Mouse (Mus musculus) ES-CJ7 (cell line): ENCODE measurements around the gene Ifna4.

Source experiments
- DNase-seq: peaks from one replicate; pipeline ENCODE4 v3.0.0; 2011; ENCODE audit warnings: low read depth, low spot score

The Ifna4 gene

GRCm38 (mm10) chr4:88865011-88865569, 23.4 kb downstream of the Ifna4 start:
- no peak for DNase-seq

GRCm38 (mm10) chr4:88867366-88867925, 25.8 kb downstream of the Ifna4 start:
- peak; percentile 81 for DNase-seq

DNA sequence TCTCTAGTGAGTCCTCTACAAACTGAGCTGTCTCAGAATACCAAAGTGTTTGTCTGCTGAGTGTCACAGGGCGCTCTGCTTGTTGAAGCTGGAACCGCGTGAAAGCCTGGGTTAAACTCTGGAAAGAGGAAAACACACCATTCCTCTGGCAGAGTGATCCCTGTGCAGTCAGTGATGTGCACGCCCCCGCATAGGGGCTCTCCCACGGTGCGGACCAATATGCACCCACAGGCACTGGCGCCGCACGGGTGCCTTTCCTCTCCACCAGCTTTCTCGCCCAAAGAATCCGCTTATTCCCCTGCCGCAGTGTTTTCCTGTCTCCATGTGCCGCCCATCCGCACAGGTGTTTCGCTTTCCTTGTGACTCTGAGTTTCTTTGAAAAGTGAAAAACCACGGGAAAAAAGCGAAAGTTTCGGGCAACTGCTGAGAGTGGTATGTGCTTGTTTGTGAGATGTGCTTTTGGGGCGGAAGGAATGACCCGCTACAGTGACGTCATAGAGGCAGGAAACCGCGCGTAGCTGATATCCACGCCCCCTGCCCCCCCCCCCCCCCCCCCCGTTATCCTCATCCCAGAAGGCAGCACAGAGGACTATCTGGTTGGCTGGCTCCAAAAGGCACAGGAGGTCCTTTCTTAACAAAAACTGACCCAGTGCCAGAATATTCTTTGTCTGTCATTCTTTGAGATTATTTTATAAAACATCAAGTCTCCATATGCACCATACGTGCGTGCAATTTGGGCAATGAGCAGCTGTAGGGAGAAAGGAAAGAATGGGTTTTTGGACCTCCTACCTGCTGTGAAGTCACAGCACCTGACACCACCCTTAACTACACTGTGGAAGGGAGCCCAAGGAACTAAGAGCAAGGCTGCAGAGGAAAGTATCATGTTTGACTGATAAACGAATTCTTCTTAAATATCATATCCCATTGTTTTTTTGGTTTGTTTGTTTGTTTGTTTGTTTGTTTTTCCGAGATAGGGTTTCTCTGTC, 26.6 kb downstream of the Ifna4 start:
- peak; percentile 46 for DNase-seq

- peak; percentile 28 for DNase-seq
Observed at GRCm38 (mm10) chr4:88872691-88873090, 31.0 kb downstream of the Ifna4 start.

DNA sequence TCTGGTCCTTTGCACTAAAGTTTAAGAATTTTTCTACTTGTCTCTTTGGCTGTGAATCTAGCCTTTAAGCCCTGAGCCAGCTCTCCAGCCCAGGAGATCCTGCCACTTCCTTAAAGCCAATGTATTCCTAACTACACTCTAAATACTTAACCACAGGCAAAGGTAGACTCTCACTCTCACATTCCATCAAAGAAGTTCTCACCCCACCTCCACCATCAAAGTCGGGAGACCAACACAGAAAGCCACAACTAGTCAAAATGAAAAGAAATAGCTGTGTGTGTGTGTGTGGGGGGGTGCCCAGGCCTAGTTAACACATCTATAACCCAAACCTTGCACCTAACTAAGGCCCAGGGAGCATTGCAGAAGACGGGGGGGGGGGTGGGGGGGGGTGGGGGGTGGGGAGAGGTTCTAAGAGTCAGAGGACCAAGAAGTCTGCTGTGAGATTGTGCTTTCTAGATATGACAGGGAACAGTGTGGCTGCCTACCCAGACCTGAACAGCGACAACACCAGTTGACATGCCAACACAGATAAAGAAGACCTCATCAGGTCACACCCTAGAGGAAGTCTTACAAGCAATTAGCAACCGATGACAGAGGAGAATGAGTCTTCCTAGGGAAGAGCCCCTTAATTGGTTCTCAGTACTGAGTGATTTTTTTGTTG, 33.9 kb downstream of the Ifna4 start:
- DNase-seq = no peak

GRCm38 (mm10) chr4:88876520-88876919, 34.9 kb downstream of the Ifna4 start:
- peak; percentile 49 for DNase-seq

DNA sequence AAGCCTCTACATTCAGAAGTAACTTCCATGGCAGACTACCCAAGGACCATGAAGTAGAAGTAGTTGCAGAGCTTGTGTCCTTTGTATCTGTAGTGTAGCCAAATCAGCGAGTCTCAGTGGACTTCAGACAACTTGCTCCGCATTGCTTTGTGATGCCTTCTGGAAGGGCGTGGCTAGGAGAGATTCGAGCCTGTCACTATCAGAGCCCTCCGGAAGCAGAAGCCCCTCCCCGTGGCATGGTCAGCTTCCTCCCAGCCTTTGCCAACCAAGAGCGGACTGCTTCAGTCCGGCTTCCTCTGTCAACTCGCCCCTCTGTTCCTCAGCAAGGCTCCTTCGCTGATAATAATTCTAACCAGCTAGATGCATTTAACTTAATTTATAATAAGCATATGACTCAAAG, 36.6 kb downstream of the Ifna4 start:
- DNase-seq = no peak

DNA sequence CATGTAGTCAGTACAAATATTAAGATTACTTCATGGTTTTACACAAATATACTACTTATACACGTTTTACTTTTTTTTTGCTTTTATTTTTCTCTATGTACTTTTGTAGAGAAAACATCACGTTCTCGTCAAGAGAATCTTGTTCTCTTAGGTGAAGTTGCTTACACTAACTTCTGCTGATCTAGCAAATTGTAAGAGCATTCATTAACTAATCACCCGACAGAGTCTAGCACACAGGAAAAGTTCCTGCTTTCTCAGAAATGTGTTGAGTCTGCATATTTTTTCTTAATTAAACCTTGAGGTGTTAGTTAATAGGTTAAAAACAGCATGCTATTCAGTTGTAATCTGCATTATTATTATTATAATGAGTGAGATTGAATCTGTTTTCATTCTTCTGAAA, 37.1 kb downstream of the Ifna4 start:
- DNase-seq = no peak

GRCm38 (mm10) chr4:88880101-88880500, 38.4 kb downstream of the Ifna4 start, which contains the start of gene Ifne:
Gene Ifne, minus strand, starts transcription at chr4:88880201.
- DNase-seq = no peak

DNA sequence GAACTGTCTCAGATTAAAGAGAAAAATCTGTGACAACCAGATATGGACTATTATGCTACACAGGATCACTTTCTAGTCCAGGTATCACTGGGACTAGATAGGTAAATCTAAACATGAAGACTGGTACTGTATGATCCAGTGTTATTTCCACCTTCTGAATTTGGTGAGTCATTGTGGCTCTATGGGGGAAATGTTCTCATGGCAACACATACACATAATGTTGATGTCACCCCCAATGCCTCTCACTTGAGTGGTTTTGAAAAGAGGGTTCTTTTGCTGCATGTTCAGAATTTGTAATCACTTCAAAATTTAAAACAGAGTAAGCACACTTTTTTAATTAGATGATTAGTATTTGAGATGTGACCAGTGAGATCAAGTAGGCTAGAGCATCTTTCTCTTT, 46.6 kb downstream of the Ifna4 start:
- DNase-seq = no peak
